Mouse (Mus musculus): ENCODE results near the gene Dscaml1.
"Not testable (repeated sequence)": the region's sequence is repeated elsewhere in the genome, so short reads cannot be mapped to it uniquely, and the experiment has no call there.

The Dscaml1 gene

GRCm38 (mm10) chr9:45699171-45699570 lies 272.7 kb downstream of the Dscaml1 start:
- DNase-seq = no peak

GRCm38 (mm10) chr9:45703236-45703635 lies 276.8 kb downstream of the Dscaml1 start:
- DNase-seq = no peak

GRCm38 (mm10) chr9:45704441-45704840 lies 278.0 kb downstream of the Dscaml1 start:
- DNase-seq = no peak

GRCm38 (mm10) chr9:45710300-45710699 lies 283.9 kb downstream of the Dscaml1 start:
- peak; percentile 40 for DNase-seq

- no peak for DNase-seq
These were observed 289.0 kb downstream of the Dscaml1 start for GRCm38 (mm10) chr9:45715387-45715786.

- no peak for DNase-seq
These were observed 293.6 kb downstream of the Dscaml1 start for GRCm38 (mm10) chr9:45719997-45720396.

- no peak for DNase-seq
These were observed 305.4 kb downstream of the Dscaml1 start for GRCm38 (mm10) chr9:45731851-45732250.

- no peak for DNase-seq
These were observed 306.8 kb downstream of the Dscaml1 start for GRCm38 (mm10) chr9:45733246-45733645.

GRCm38 (mm10) chr9:45739001-45739701 lies 312.7 kb downstream of the Dscaml1 start:
- DNase-seq = no peak

GRCm38 (mm10) chr9:45739702-45740583 lies 313.5 kb downstream of the Dscaml1 start:
- peak; percentile 23 for DNase-seq

GRCm38 (mm10) chr9:45740584-45740980 lies 314.2 kb downstream of the Dscaml1 start:
- peak; percentile 30 for DNase-seq

GRCm38 (mm10) chr9:45745451-45745850 lies 319.0 kb downstream of the Dscaml1 start:
- no peak for DNase-seq

- DNase-seq = no peak
These were observed 323.5 kb downstream of the Dscaml1 start for GRCm38 (mm10) chr9:45749917-45750316.

- DNase-seq = peak; percentile 74
These were observed 328.1 kb downstream of the Dscaml1 start for GRCm38 (mm10) chr9:45754452-45755091.

GRCm38 (mm10) chr9:45766195-45766594 lies 339.8 kb downstream of the Dscaml1 start:
- DNase-seq = no peak

GRCm38 (mm10) chr9:45767155-45767554 lies 340.7 kb downstream of the Dscaml1 start:
- DNase-seq = no peak

GRCm38 (mm10) chr9:45768421-45768820 lies 342.0 kb downstream of the Dscaml1 start:
- DNase-seq = no peak

- DNase-seq = no peak
These were observed 343.2 kb downstream of the Dscaml1 start for GRCm38 (mm10) chr9:45769596-45769995.

GRCm38 (mm10) chr9:45774088-45774487 lies 347.7 kb downstream of the Dscaml1 start:
- no peak for DNase-seq

- DNase-seq = not testable (repeated sequence)
These were observed 349.7 kb downstream of the Dscaml1 start for GRCm38 (mm10) chr9:45776176-45776575.

GRCm38 (mm10) chr9:45779201-45779600 lies 352.8 kb downstream of the Dscaml1 start:
- no peak for DNase-seq

GRCm38 (mm10) chr9:45783249-45784069 lies 357.0 kb downstream of the Dscaml1 start:
- no peak for DNase-seq

- no peak for DNase-seq
These were observed 360.6 kb downstream of the Dscaml1 start for GRCm38 (mm10) chr9:45787071-45787470.
